Mouse (Mus musculus): ENCODE results near the gene Syt7. TPM values are rescaled to one million over a fixed set of nuclear protein-coding genes. Genes with fewer than 3 reads are reported as not detected.

The Syt7 gene
- polyA plus RNA-seq, 1 experiment: not detected

DNA sequence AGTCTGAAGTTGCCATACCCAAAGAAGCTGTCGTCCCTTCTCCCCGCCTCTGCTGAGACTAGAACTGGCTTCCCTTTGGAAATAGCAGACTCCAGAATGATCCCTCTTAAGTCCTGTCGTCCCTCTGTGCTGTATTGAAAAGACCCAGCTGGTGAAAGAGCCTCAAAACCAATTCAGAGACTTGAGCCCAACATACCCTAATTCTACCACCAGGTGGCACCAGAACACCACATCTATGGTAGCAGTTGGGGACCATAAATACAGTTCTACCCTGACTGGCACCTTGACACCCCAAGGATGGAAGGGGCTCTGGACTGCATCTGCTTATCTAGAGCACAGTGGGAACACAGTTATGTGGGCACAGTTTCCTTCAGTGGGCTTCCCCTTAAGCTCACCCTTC lies 60.8 kb downstream of the Syt7 start:
- H3K36me3 ChIP-seq (replicated peaks; ENCODE audit: low read length): no peaks in the 10 kb centered on the region
- H3K4me1 ChIP-seq: no peaks in the 10 kb centered on the region
- no peak overlapping the region for H3K4me3 ChIP-seq (replicated peaks)
- H3K27me3 ChIP-seq (replicated peaks): peaks cover 61% of the 10 kb centered on the region
- H3K9me3 ChIP-seq: peaks cover 12% of the 10 kb centered on the region
- TF ChIP-seq FLI1 (IDR thresholded peaks at IDR 0.05; ENCODE audit: low read length): no peak
- TF ChIP-seq GATA1 (IDR thresholded peaks at IDR 0.05; ENCODE audit: borderline replicate concordance, low read length): no peak

DNA sequence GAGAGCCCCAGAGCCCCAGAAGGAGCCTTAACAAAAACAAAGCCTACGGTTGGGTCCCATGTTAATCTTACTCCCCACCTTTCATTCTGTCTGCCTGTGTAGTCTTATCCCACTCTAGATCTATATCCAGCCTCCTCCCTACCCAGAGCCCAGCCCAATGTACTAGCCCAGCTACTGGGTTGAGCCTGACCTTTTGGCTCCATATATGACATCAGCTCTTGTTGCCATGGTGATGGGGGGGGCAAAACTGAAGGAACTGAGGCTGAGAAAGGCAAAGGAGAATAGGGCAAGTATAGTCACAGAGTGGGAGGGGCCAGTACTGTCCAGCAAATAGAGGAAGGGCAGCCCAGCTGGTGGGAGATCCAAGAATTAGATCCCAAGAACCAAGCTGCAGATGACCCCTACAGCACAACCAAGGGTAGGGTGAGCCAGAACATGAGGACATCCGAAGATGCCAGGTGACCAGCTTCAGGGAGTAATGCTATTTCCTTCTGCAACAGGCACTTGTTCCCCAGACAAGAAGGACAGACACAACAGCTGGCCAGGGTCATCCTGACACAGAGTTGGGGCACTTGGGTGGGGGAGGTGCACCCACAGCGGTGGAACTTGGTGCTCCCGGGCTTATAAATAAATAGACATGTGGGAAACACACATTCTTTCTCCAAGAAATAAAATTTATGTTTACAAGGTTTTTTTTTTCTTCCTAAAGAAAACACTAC lies 66.0 kb downstream of the Syt7 start:
- TF ChIP-seq GATA1 (IDR thresholded peaks at IDR 0.05; ENCODE audit: borderline replicate concordance, low read length) (no peak), FLI1 (IDR thresholded peaks at IDR 0.05; ENCODE audit: low read length) (no peak)
- Histone ChIP-seq H3K27me3 (replicated peaks) (peaks cover 92% of the 10 kb centered on the region), H3K9me3 (no peaks in the 10 kb centered on the region)

DNA sequence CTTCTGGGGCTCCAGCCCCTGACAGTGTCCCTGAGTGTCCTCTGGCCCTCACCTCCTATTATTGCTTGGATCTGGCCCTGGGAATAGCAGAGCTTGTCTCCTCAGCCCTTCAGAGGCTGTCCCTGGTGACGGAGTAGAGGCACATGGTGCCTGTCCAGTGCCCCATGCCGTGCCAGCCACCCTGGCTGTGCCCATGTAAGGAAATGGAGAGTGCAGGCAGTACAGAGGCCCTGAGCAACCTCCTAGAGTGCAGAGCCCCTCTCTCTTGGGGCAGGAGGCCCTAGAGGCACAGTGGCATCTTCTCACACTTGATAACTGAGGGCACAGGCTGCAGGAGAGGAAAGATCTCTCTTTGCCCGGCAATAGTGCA lies 66.5 kb downstream of the Syt7 start:
- Histone ChIP-seq H3K4me3 (replicated peaks) (no peak overlapping the region), H3K36me3 (replicated peaks; ENCODE audit: low read length) (no peaks in the 10 kb centered on the region), H3K4me1 (peaks cover 21% of the 10 kb centered on the region), H3K9me3 (no peaks in the 10 kb centered on the region), H3K27me3 (replicated peaks) (peaks cover 94% of the 10 kb centered on the region)
- TF ChIP-seq GATA1 (IDR thresholded peaks at IDR 0.05; ENCODE audit: borderline replicate concordance, low read length) (no peak), FLI1 (IDR thresholded peaks at IDR 0.05; ENCODE audit: low read length) (no peak)

More for the DNA sequence above, 66.0 kb downstream of the Syt7 start:
- peaks cover 21% of the 10 kb centered on the region for H3K4me1 ChIP-seq
- no peaks in the 10 kb centered on the region for H3K36me3 ChIP-seq (replicated peaks; ENCODE audit: low read length)
- no peak overlapping the region for H3K4me3 ChIP-seq (replicated peaks)

DNA sequence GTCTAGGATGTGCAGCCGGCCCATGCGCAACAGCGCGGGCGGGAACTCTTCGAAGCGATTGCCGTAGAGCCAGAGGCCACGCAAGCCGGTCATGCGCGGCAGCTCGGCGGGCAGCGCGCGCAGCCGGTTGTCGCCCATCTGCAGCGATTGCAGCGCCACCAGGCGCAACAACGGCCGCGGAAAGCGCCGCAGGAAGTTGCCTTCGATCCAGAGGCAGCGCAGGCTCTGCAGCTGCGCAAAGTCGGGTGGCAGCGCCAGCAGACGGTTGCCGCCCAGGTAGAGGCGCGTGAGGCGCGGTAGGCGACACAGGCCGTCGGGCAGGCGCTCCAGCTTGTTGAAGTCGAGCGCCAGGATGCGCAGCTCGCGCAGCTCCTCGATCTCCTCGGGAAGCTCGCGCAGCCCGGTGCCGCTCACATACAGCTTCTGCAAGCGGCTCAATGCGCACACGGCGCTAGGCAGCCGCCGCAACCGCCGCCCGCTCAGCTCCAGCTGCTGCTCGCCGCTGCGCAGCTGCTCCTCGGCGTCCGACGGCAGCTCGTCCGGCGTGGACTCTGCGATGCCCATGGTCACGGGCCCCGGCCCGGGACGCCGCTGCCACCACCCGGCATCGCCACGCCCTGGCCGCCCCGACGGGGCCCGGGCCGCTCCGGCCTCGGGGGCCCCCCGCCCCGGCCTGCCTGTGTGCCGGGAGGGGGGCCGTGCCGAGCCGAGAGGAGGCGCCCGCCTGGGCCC lies 68.0 kb downstream of the Syt7 start, which contains the start of gene Lrrc10b:
Gene Lrrc10b, minus strand, starts transcription at position 722 of the 732 bp plus-strand sequence.
- Histone ChIP-seq H3K27me3 (replicated peaks) (peaks cover 96% of the 10 kb centered on the region), H3K4me3 (replicated peaks) (peak within 1 kb of the TSS; percentile 81), H3K4me1 (peaks cover 21% of the 10 kb centered on the region), H3K36me3 (replicated peaks; ENCODE audit: low read length) (no peaks in the 10 kb centered on the region), H3K9me3 (no peaks in the 10 kb centered on the region)
- TF ChIP-seq FLI1 (IDR thresholded peaks at IDR 0.05; ENCODE audit: low read length) (no peak), GATA1 (IDR thresholded peaks at IDR 0.05; ENCODE audit: borderline replicate concordance, low read length) (no peak)

DNA sequence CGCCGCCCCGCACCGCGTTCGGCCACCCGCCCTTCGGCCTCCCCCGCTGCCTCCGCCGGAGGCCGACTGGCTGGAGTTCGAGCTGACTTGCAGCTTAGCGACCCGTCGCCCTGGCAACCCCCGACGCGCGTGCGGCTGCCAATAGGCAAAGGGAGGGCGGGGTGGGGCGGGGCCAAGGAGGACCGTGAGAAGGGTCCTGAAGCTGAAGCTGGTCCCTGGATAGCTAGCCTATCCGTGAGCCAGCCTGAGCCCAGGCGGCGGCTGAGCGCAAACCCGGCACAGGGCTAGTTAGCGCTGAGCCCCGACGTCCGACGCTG lies 68.6 kb downstream of the Syt7 start:
- no peaks in the 10 kb centered on the region for H3K9me3 ChIP-seq
- TF ChIP-seq GATA1 (IDR thresholded peaks at IDR 0.05; ENCODE audit: borderline replicate concordance, low read length) (no peak), FLI1 (IDR thresholded peaks at IDR 0.05; ENCODE audit: low read length) (no peak)
- H3K27me3 ChIP-seq (replicated peaks): peaks cover 96% of the 10 kb centered on the region
- H3K4me3 ChIP-seq (replicated peaks): peak overlapping the region; percentile 28
- H3K4me1 ChIP-seq: peaks cover 21% of the 10 kb centered on the region
- H3K36me3 ChIP-seq (replicated peaks; ENCODE audit: low read length): no peaks in the 10 kb centered on the region

DNA sequence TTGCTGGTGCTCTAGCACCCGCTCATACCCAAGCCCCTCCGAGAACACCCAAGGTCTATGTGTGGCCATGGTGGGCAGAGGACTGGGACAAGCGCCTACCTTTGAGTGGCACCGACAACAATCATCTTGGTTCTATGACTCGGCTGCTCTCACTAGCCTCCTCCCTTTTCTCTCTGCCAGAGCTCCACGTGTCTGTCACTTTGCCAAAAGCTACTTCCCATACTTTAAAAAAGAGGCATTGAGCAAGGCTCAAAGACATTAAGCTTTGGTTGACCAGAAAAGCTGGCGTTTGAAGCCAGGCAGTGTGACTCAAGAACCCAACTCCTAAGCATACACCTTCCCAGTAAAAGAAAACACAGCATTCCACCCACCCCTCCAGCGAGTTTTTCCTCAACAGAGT lies 69.2 kb downstream of the Syt7 start:
- no peak overlapping the region for H3K4me3 ChIP-seq (replicated peaks)
- no peaks in the 10 kb centered on the region for H3K36me3 ChIP-seq (replicated peaks; ENCODE audit: low read length)
- TF ChIP-seq FLI1 (IDR thresholded peaks at IDR 0.05; ENCODE audit: low read length) (no peak), GATA1 (IDR thresholded peaks at IDR 0.05; ENCODE audit: borderline replicate concordance, low read length) (no peak)
- peaks cover 21% of the 10 kb centered on the region for H3K4me1 ChIP-seq
- no peaks in the 10 kb centered on the region for H3K9me3 ChIP-seq
- H3K27me3 ChIP-seq (replicated peaks): peaks cover 94% of the 10 kb centered on the region

DNA sequence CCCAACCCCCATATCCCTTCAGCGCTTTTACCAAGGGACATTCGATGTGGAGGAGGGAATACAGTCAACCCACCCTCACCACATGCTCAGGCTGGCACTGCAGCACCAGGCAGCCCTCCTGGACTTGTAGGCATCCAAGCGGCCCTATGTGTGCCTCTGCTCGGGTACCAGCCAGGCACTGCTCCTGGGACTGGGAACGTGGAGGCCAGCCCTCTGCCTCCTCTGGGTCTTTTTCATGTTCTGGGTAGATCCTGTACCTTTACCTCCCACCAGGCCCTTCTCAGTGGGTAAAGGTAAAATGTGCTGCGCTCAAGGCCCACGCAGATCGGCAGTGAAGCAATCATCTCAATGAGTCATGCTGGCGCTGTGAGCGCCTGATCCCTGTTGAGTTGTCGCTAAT lies 71.0 kb downstream of the Syt7 start:
- Histone ChIP-seq H3K27me3 (replicated peaks) (peaks cover 93% of the 10 kb centered on the region), H3K9me3 (no peaks in the 10 kb centered on the region), H3K36me3 (replicated peaks; ENCODE audit: low read length) (no peaks in the 10 kb centered on the region), H3K4me1 (peaks cover 21% of the 10 kb centered on the region), H3K4me3 (replicated peaks) (no peak overlapping the region)
- TF ChIP-seq FLI1 (IDR thresholded peaks at IDR 0.05; ENCODE audit: low read length) (no peak), GATA1 (IDR thresholded peaks at IDR 0.05; ENCODE audit: borderline replicate concordance, low read length) (no peak)

DNA sequence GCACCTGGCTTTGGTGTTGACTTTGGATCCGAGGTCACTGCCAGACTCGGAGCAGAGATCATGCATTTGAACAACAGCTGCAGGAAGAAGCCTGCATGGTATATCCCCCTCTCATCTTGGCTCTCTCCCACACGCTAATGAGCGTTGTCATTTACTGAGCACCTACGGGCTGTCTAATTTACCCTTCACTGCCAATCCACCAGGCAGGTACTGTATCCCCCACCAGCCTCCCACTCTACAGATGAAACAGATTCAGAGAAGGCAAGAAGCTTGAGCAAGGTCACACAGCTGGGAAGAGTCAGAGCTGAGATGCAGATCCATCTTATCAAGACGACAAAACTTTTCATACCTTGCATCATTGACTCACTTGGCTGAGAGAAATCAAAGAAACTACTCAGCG lies 72.7 kb downstream of the Syt7 start:
- no peak overlapping the region for H3K4me3 ChIP-seq (replicated peaks)
- H3K27me3 ChIP-seq (replicated peaks): peaks cover 89% of the 10 kb centered on the region
- H3K4me1 ChIP-seq: peaks cover 18% of the 10 kb centered on the region
- H3K36me3 ChIP-seq (replicated peaks; ENCODE audit: low read length): no peaks in the 10 kb centered on the region
- TF ChIP-seq FLI1 (IDR thresholded peaks at IDR 0.05; ENCODE audit: low read length) (no peak), GATA1 (IDR thresholded peaks at IDR 0.05; ENCODE audit: borderline replicate concordance, low read length) (no peak)
- no peaks in the 10 kb centered on the region for H3K9me3 ChIP-seq

DNA sequence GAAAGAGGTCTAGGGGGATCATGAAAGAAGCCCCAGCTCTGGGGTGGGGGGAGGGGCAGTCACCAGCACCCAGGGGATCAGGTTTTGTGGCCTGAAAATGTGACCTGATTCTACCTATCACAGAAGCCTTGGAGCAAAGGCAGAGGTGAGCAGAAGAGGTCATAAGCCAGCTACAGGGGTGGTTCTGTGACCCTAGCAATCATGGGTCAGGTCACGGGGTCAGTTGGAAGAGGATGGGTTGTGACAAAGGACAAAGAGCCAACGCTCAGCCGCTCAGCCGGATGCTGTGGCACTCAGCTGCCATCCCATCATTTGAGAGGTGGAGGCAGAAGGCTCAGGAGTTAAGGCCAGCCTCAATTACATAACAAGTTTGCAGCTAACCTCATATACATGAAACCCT lies 75.5 kb downstream of the Syt7 start:
- Histone ChIP-seq H3K4me1 (no peaks in the 10 kb centered on the region; the same call in 1 of the 2 replicates), H3K27me3 (replicated peaks) (peaks cover 77% of the 10 kb centered on the region), H3K4me3 (replicated peaks) (no peak overlapping the region), H3K36me3 (replicated peaks; ENCODE audit: low read length) (no peaks in the 10 kb centered on the region), H3K9me3 (no peaks in the 10 kb centered on the region)
- no peak for TF ChIP-seq FLI1 (IDR thresholded peaks at IDR 0.05; ENCODE audit: low read length)
- TF ChIP-seq GATA1 (IDR thresholded peaks at IDR 0.05; ENCODE audit: borderline replicate concordance, low read length): no peak

DNA sequence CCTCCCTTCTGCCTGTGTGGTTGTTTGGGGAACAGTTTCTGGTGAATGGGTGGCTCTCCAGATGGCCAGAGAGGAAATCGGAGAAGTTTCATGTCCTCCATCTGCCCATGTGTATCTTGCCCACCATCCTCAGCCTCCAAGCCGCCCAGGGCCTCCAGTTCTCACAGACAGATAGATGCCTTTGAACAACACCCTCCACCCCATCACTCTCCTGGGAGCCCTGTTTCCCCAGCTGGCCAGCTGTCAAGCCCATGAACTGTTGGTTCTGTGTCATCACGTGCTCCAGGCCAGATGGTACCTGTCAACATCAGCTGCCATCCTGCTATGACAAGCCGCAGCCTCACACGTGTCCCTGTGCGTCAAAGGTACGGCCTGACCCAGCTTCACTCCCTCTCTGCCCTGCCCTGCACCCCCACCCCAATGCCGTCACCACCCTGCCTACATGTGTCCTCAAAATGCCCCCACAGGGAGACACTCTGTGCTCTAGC lies 80.3 kb downstream of the Syt7 start:
- no peak for TF ChIP-seq GATA1 (IDR thresholded peaks at IDR 0.05; ENCODE audit: borderline replicate concordance, low read length)
- TF ChIP-seq FLI1 (IDR thresholded peaks at IDR 0.05; ENCODE audit: low read length): no peak
- no peaks in the 10 kb centered on the region for H3K36me3 ChIP-seq (replicated peaks; ENCODE audit: low read length)
- peak overlapping the region; percentile 65 for H3K4me3 ChIP-seq (replicated peaks)
- no peaks in the 10 kb centered on the region for H3K4me1 ChIP-seq
- H3K27me3 ChIP-seq (replicated peaks): peaks cover 59% of the 10 kb centered on the region
- H3K9me3 ChIP-seq: no peaks in the 10 kb centered on the region
